Mouse (Mus musculus): ENCODE data around the gene Supt3. TPM values are rescaled to one million over a fixed set of nuclear protein-coding genes. Genes with fewer than 3 reads are reported as not detected.

Supt3 gene
- total and polyA plus RNA-seq, 2 experiments from 2014 or later: 3.2 to 24.5 TPM

DNA sequence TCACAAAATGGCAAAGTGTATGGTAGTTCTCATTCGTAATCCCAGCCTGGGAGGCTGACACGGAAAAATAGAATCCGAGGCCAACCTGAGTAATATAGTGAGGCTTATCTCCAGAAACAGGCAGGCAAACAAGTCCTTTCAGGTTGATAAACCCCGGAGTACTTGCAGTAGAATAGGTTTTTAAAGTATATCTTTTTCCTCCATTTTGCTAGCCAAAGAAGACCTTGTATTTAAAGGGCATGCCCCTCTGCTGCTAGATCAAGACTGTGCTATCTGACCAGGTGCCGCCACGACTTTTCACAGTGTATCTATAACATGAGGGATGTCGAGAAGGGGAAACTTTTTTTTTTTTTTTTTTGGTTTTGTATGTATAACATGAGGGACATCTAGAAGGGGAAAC, 324.1 kb downstream of the Supt3 start:
- 89% methylated on average over 7 of the region's 7 CpGs for whole genome bisulfite sequencing
- H3K27ac ChIP-seq (ENCODE audit: low read depth, low read length): no peak overlapping the region
- H3K9me3 ChIP-seq (ENCODE audit: low read length): no peaks in the 10 kb centered on the region
- no peak for DNase-seq
- no peaks in the 10 kb centered on the region for H3K27me3 ChIP-seq (ENCODE audit: insufficient read depth, low read length)
- H3K4me2 ChIP-seq (ENCODE audit: low read depth): no peak overlapping the region
- H3K9ac ChIP-seq: no peak overlapping the region
- H3K4me1 ChIP-seq (ENCODE audit: insufficient read depth): no peaks in the 10 kb centered on the region
- H3K4me3 ChIP-seq (ENCODE audit: low read depth, low read length): no peak overlapping the region
- no peak for ATAC-seq
- no peak for TF ChIP-seq CTCF (IDR thresholded peaks at IDR 0.05; ENCODE audit: low read depth)
- no peaks in the 10 kb centered on the region for H3K36me3 ChIP-seq (ENCODE audit: insufficient read depth)

DNA sequence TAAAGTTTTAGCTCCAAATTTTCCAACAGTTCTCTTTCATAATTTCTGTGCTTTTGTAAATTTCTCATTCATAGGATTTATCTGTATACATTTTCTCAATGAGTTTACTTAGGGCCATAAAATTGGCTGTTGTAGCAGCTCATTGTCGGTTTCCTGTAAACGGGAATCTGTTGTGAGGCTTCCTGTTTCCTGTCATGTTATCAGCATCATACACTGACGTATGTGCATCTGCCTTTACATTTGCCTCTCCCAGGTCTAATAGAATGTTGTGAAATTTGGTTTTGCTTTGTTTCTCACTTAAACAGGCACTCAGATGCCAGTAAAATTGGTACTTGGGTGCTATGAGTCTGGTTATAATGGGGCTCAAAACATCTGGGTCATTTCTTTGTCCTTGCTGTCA, 338.4 kb downstream of the Supt3 start:
- no peaks in the 10 kb centered on the region for H3K36me3 ChIP-seq (ENCODE audit: insufficient read depth)
- H3K4me2 ChIP-seq (ENCODE audit: low read depth): no peak overlapping the region
- ATAC-seq (no peak), DNase-seq (no peak)
- H3K9me3 ChIP-seq (ENCODE audit: low read length): no peaks in the 10 kb centered on the region
- no peaks in the 10 kb centered on the region for H3K27me3 ChIP-seq (ENCODE audit: insufficient read depth, low read length)
- no peak for TF ChIP-seq CTCF (IDR thresholded peaks at IDR 0.05; ENCODE audit: low read depth)
- WGBS: 86% methylated on average over 3 of the region's 3 CpGs
- H3K4me3 ChIP-seq (ENCODE audit: low read depth, low read length): no peak overlapping the region
- no peak overlapping the region for H3K9ac ChIP-seq
- peaks cover 4% of the 10 kb centered on the region; the same call in 1 of the 2 replicates for H3K4me1 ChIP-seq (ENCODE audit: insufficient read depth)
- no peak overlapping the region for H3K27ac ChIP-seq (ENCODE audit: low read depth, low read length)

DNA sequence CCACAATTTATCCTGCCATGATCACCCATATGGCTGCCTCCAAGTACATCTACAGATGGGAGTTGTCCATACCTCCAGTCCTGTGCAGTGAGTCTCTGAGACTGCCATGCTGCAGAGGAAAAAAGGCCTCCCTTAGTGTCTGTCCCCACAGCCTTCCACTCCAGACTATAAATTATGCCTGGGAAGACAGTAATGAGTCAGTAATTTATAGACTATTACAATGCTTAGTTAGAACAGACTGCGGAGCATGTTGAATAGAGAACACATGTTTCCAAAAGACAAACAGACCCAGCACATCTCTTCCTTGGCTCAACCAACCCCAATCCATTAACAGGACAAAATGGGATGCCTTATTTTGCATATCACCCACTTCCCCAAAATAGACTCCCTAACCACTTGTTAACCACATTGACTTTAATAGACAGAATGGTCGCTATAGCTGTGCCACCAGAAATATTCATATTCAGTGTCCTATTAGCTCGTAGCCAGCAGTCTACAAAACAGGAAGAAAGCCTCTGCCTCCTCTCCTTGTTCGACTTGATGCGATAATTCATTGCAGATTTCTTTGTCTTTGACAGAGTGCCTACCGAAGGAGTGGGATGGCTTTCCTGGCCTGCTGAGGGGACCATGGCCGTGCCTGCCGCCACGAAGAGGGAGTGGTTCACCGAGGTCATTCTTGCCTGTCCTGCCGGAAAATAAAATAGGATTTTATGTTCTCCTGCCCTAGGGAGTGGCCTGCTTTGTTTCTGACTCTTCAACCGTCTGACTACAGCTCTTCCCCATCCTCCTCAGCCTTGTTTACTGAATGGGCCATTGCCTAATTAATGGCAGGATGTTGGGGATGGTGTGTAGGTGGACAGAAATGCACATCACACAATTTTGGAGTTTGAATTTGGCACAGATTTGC, 341.9 kb downstream of the Supt3 start:
- Histone ChIP-seq H3K27me3 (ENCODE audit: insufficient read depth, low read length) (no peaks in the 10 kb centered on the region), H3K4me3 (ENCODE audit: low read depth, low read length) (no peak overlapping the region), H3K9me3 (ENCODE audit: low read length) (no peaks in the 10 kb centered on the region), H3K9ac (no peak overlapping the region), H3K4me2 (ENCODE audit: low read depth) (no peak overlapping the region), H3K4me1 (ENCODE audit: insufficient read depth) (peaks cover 4% of the 10 kb centered on the region; the same call in 1 of the 2 replicates), H3K27ac (ENCODE audit: low read depth, low read length) (peak overlapping the region; percentile 50; the same call in 1 of the 2 replicates), H3K36me3 (ENCODE audit: insufficient read depth) (no peaks in the 10 kb centered on the region)
- TF ChIP-seq CTCF (IDR thresholded peaks at IDR 0.05; ENCODE audit: low read depth): no peak
- DNase-seq (peak; percentile 32), ATAC-seq (peak; percentile 56)
- WGBS: 46% methylated on average over 12 of the region's 12 CpGs

DNA sequence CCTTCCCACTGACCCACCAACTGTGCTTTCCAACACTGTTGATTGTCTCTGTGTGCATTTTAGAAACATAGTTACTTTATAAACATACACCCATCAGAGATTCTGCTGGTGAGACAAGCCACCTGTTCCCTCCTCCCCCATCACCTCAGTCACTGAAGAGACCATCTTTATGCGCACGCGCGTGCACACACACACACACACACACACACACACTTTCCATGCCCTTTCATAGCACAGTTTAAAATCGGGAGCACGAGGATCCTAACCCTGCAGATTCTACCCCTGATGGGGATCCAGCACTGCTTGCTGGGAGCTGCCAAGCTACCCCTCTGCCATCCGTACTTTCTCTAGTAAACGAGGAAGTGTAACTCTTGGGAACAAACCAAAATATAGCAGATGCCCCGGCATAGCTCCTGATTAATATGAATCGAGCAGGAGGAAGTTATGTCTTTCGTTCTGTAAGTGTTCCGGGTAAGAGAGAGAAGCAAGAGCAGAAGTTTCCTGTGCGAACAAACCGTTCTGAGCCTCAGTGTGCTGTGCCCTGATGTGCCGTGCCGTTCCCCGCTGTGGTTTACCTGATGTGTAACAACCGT, 342.8 kb downstream of the Supt3 start:
- H3K27ac ChIP-seq (ENCODE audit: low read depth, low read length): 0 out of 2 replicates have a peak overlapping the region, but pooled peaks have one; percentile 24
- no peak overlapping the region for H3K4me3 ChIP-seq (ENCODE audit: low read depth, low read length)
- H3K9me3 ChIP-seq (ENCODE audit: low read length): no peaks in the 10 kb centered on the region
- WGBS: 65% methylated on average over 18 of the region's 18 CpGs
- peaks cover 4% of the 10 kb centered on the region; the same call in 1 of the 2 replicates for H3K4me1 ChIP-seq (ENCODE audit: insufficient read depth)
- no peaks in the 10 kb centered on the region for H3K27me3 ChIP-seq (ENCODE audit: insufficient read depth, low read length)
- no peak overlapping the region for H3K4me2 ChIP-seq (ENCODE audit: low read depth)
- DNase-seq: peak; percentile 74
- H3K9ac ChIP-seq: no peak overlapping the region
- peak; percentile 54 for ATAC-seq
- TF ChIP-seq CTCF (IDR thresholded peaks at IDR 0.05; ENCODE audit: low read depth): no peak
- H3K36me3 ChIP-seq (ENCODE audit: insufficient read depth): no peaks in the 10 kb centered on the region

DNA sequence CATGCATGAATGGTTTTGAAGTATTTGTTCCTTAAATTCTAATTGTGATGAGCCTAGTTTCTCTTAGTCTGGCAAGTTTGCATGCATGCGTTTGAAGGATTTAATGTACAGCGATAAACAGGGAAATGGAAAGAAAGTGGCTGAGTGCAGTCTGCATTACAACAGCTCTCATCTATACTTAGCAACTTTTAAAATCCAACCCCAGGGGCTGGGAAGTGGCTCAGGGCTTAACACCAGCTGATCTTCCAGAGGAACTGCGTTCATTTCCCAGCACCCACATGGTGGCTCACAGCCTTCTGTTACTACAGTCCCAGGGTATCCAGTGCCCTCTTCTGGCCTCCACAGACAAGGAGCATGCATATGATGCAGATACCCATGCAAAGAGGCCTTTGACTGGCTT, 346.9 kb downstream of the Supt3 start:
- Histone ChIP-seq H3K9me3 (ENCODE audit: low read length) (no peaks in the 10 kb centered on the region), H3K4me3 (ENCODE audit: low read depth, low read length) (no peak overlapping the region), H3K4me1 (ENCODE audit: insufficient read depth) (peaks cover 4% of the 10 kb centered on the region; the same call in 1 of the 2 replicates), H3K27ac (ENCODE audit: low read depth, low read length) (no peak overlapping the region), H3K4me2 (ENCODE audit: low read depth) (no peak overlapping the region), H3K9ac (no peak overlapping the region), H3K36me3 (ENCODE audit: insufficient read depth) (no peaks in the 10 kb centered on the region), H3K27me3 (ENCODE audit: insufficient read depth, low read length) (no peaks in the 10 kb centered on the region)
- WGBS: 85% methylated on average over 3 of the region's 3 CpGs
- no peak for ATAC-seq
- DNase-seq: no peak
- TF ChIP-seq CTCF (IDR thresholded peaks at IDR 0.05; ENCODE audit: low read depth): no peak

DNA sequence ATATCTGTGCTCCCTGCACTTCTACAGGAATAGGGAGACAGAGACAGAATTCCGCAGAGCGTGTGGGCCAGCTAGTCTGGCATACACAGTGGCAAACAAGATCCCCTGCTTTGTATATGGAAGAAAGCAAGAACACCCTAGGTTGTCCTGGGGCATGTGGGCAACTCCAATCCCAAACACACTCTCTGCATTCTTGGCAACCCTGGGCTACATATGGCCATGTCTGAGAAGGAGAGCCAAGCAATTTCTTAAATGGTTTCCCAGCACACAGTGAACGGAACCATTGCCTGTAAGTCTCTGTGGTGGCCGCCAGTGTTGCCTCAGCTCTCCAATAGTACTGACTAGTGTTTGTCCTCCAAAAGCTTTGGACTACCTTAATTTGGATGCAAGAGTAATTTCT, 351.7 kb downstream of the Supt3 start:
- DNase-seq (no peak), ATAC-seq (peak; percentile 38; the same call in 1 of the 2 replicates)
- no peak for TF ChIP-seq CTCF (IDR thresholded peaks at IDR 0.05; ENCODE audit: low read depth)
- H3K9ac ChIP-seq: no peak overlapping the region
- H3K9me3 ChIP-seq (ENCODE audit: low read length): no peaks in the 10 kb centered on the region
- no peaks in the 10 kb centered on the region for H3K36me3 ChIP-seq (ENCODE audit: insufficient read depth)
- 72% methylated on average over 4 of the region's 4 CpGs for WGBS
- no peak overlapping the region for H3K27ac ChIP-seq (ENCODE audit: low read depth, low read length)
- no peaks in the 10 kb centered on the region for H3K27me3 ChIP-seq (ENCODE audit: insufficient read depth, low read length)
- H3K4me3 ChIP-seq (ENCODE audit: low read depth, low read length): no peak overlapping the region
- H3K4me2 ChIP-seq (ENCODE audit: low read depth): no peak overlapping the region
- no peaks in the 10 kb centered on the region for H3K4me1 ChIP-seq (ENCODE audit: insufficient read depth)

Data from forebrain, postnatal 0 days (tissue).